Mouse (Mus musculus): ENCODE data around the gene Mdga1. TPM values are rescaled to one million over a fixed set of nuclear protein-coding genes. Genes with fewer than 3 reads are reported as not detected.

Gene Mdga1
- polyA plus RNA-seq, 1 experiment from 2014 or later, result 2.0 TPM

DNA sequence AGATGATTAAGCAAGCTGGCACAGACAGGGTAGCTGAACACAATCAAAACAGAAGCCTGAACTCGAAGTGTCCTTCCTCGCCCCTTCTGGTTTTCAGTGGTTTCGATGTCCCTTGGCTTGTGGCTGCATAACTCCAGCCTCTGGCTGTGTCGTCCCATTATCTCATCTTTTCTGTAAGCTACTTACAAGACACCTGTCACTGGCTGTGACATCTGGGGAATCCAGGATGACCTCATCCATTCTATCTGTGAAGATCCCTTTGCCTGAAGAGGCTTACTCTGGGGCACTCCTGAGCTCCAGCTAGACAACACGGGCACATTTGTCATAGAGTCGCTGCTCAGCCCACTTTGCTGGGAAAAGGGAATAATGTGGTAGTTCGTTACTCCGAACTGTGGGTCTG is 14.0 kb downstream of the Mdga1 start:
- Histone ChIP-seq H3K4me3 (ENCODE audit: inconsistent target) (no peak overlapping the region), H3K79me2 (ENCODE audit: inconsistent target) (no peaks in the 10 kb centered on the region), H3K36me3 (ENCODE audit: inconsistent target) (no peaks in the 10 kb centered on the region), H3K27ac (no peak overlapping the region)
- 92% methylated on average over 8 of the region's 8 CpGs for WGBS (ENCODE audit: missing documents)

DNA sequence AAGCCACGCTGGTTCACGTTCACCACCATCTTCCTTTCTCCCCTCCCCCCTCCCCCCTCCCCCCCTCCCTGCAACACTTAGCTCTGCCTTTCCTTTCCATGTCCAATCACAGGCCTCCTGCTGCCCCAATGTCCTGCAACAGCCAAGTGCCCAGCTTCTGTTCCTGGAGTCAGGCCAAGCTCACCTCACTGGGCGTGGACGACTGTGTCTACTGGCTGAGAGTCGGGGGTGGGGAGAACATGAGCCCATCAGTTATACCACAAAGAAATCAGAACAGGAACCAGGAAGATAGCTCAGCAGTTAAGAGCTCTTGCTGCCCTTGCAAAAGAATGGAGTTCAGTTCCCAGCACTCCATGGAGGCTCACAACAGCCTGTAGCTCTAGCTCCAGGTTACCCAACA is 15.6 kb downstream of the Mdga1 start:
- H3K36me3 ChIP-seq (ENCODE audit: inconsistent target), result no peaks in the 10 kb centered on the region
- no peak overlapping the region for H3K4me3 ChIP-seq (ENCODE audit: inconsistent target)
- no peak overlapping the region for H3K27ac ChIP-seq
- no peaks in the 10 kb centered on the region for H3K79me2 ChIP-seq (ENCODE audit: inconsistent target)
- 19% methylated on average over 3 of the region's 5 CpGs for WGBS (ENCODE audit: missing documents)

DNA sequence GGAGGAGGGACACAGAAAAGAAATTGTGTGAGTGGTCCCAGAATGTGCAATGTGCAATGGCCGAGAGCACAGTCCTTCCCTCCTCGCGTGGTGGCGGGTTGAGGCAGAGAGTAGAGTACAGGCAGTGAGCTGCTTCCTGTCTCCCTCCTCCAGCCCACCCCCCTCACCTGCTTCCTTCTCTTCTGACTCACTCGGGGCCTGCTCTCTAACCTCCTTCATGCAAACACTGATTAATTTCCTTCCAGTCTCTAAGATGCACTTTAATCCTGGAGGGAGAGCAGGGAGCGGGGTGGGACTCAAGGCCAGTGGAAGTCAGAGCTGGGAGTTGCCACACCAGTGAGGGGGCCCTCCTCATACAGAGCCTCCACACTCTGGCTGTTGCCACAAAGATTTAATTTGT is 18.8 kb downstream of the Mdga1 start:
- Histone ChIP-seq H3K79me2 (ENCODE audit: inconsistent target) (no peaks in the 10 kb centered on the region), H3K27ac (no peak overlapping the region), H3K4me3 (ENCODE audit: inconsistent target) (no peak overlapping the region), H3K36me3 (ENCODE audit: inconsistent target) (no peaks in the 10 kb centered on the region)
- WGBS (ENCODE audit: missing documents), result 14% methylated on average over 6 of the region's 6 CpGs

DNA sequence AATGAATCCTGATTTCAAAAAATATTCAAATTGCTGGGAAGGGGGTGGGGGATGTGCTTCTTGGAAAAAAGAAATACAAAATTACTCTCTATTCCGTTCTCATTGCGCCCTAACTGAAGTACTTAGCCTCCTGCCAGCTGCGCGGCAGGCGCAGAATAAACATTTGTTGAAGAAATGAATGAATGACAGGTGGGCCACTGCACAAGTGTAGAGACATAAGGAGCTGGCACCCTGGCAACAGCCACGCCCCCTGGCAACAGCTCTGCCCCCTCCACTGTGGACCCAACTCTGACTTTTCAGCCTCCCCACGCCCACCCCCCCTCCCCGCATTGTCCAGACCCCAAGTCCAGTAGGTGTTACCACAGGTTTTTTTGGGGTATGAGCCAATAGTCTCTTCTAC is 19.3 kb downstream of the Mdga1 start:
- H3K36me3 ChIP-seq (ENCODE audit: inconsistent target), result no peaks in the 10 kb centered on the region
- no peak overlapping the region for H3K27ac ChIP-seq
- WGBS (ENCODE audit: missing documents), result 82% methylated on average over 8 of the region's 8 CpGs
- H3K4me3 ChIP-seq (ENCODE audit: inconsistent target), result no peak overlapping the region
- H3K79me2 ChIP-seq (ENCODE audit: inconsistent target), result no peaks in the 10 kb centered on the region

DNA sequence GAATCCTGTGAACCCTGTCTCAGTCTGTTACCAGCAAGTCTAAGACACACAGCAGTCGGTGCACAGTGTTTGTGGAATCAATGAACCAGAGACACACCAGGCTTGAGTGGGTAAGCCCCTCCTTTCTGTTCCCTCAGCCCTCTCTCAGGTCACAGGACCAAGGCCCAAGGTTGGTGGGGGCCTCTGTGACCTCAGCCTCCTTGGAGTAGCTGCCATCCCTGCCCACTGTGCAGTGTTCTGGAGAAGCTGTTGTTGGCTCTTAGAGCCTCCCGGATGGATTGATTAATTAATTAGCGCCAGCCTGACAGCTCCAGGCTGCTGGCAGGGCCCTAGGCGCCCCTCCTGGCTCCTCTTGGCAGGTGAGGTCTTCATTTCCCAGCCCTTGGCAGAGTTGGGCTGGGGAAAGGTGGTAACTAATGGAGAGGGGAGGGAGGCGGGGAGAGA is 22.6 kb downstream of the Mdga1 start:
- WGBS (ENCODE audit: missing documents), result 92% methylated on average over 4 of the region's 5 CpGs
- H3K36me3 ChIP-seq (ENCODE audit: inconsistent target), result no peaks in the 10 kb centered on the region
- H3K79me2 ChIP-seq (ENCODE audit: inconsistent target), result no peaks in the 10 kb centered on the region
- no peak overlapping the region for H3K27ac ChIP-seq
- no peak overlapping the region for H3K4me3 ChIP-seq (ENCODE audit: inconsistent target)

DNA sequence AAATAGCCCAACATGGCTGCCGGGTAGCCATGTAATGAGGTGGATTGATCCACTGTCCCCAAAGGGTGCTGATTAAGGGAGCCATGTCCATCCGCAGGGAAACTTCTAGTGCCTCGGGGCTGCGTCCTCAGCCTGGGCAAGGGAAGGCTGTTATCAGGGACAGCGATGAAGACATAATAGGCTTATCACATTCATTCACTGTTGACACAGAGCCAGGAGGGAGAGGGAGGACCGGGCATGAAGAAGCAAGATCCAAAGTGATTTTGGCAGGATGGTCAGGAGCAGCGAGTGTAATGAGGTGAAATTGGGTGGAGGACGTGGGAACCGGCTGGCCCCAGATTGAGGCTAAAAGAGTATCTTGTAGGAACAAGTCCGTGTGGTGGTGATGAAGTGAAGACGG is 25.5 kb downstream of the Mdga1 start:
- Histone ChIP-seq H3K36me3 (ENCODE audit: inconsistent target) (no peaks in the 10 kb centered on the region), H3K4me3 (ENCODE audit: inconsistent target) (no peak overlapping the region), H3K79me2 (ENCODE audit: inconsistent target) (no peaks in the 10 kb centered on the region), H3K27ac (no peak overlapping the region)
- WGBS (ENCODE audit: missing documents), result 92% methylated on average over 11 of the region's 11 CpGs

DNA sequence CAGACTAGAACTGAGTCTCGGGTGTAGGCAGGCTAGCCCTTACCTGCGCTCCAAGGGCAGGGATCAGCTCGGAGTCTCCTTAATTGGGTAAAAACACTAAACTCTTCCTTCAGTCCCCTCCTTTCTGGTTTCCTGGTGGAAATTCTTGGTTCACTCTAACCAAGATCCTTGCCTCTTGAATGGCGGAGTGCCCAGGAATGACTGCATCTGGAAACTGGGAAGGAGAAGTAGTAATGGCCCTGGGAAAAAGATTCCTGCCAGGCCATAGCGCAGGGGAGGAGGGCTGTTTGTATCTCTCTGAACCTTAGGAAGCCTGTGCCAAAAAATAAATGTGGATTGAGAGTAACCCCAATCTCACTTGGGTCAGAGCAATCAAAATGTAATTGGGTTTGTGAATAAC is 30.9 kb downstream of the Mdga1 start:
- WGBS (ENCODE audit: missing documents), result 93% methylated on average over 5 of the region's 5 CpGs
- H3K27ac ChIP-seq, result no peak overlapping the region

DNA sequence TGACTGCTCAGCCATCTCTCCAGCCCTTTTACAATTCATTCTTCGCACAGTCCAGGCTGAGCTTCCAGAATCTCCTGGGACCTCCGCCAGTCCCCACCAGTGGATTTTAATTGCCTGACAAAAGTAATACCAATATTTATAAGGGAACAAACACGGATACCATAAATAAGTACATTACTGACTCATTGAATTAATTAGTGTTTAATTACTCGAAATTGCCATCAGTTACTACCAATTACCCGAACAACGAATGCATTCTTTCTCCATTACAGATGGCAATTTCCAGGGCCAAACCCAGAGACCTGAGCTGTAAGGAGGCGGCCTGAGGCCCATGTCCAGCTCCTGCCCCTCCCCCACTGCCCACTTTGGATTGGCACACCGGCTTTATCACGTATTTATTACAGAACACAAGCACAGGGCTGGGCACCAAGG is 32.5 kb downstream of the Mdga1 start:
- H3K36me3 ChIP-seq (ENCODE audit: inconsistent target), result no peaks in the 10 kb centered on the region
- 96% methylated on average over 9 of the region's 9 CpGs for WGBS (ENCODE audit: missing documents)
- H3K4me3 ChIP-seq (ENCODE audit: inconsistent target), result no peak overlapping the region
- H3K79me2 ChIP-seq (ENCODE audit: inconsistent target), result no peaks in the 10 kb centered on the region
- no peak overlapping the region for H3K27ac ChIP-seq

More for the DNA sequence above, 30.9 kb downstream of the Mdga1 start:
- no peaks in the 10 kb centered on the region for H3K36me3 ChIP-seq (ENCODE audit: inconsistent target)
- H3K79me2 ChIP-seq (ENCODE audit: inconsistent target), result no peaks in the 10 kb centered on the region
- no peak overlapping the region for H3K4me3 ChIP-seq (ENCODE audit: inconsistent target)

DNA sequence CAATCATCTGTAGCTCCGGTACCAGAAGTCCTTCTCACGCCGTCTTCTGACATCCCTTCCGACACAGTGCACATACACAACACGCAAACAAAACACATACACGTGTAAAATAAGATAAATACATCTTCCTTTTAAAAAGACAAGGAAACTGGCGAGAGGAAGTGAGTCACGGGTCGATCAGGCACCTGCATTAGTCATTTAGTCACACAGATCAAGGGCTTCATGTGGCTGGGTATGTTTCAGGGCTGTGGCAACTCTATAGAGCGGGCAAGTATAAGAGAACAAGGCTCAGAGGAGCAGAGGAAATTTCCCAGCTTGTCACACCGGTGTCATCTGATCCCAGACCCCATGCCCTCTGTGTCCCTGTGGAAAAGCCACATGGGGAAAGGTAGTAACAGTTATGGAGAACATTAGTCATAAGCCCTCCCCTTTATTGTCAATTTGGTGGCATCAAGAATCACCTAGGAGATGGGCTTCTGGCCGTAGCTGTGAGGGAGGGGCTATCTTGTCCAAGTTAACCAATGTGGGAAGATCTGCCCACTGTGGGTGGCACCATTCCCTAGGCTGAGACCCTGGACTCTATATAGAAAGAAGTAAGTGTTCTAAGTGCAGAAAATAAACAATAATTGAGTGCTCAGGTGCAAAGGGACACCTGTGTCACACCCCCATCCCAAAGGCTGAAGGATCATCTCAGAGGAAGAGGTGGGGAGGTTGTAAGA is 35.6 kb downstream of the Mdga1 start:
- Histone ChIP-seq H3K27ac (no peak overlapping the region), H3K36me3 (ENCODE audit: inconsistent target) (no peaks in the 10 kb centered on the region), H3K4me3 (ENCODE audit: inconsistent target) (no peak overlapping the region), H3K79me2 (ENCODE audit: inconsistent target) (no peaks in the 10 kb centered on the region)
- 84% methylated on average over 12 of the region's 12 CpGs for WGBS (ENCODE audit: missing documents)

DNA sequence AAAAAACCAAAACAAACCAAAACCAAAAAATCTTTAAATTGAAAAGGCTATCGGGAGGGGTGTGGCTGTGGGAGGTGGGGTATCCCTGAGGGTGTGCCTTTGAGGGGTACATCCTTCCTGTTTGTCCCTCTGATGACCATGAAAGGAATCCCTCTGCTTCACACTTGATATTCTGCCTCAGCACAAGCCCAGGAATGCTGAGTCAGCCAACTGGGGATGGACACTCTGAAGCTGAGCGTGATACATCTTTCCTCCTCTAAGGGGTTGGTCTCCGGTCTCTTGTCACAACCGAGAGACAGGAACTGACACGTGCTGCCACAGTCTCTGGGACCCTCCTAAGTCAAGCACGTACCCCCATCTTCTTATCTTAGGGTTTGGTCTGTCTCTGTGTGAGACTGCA is 37.1 kb downstream of the Mdga1 start:
- Histone ChIP-seq H3K36me3 (ENCODE audit: inconsistent target) (no peaks in the 10 kb centered on the region), H3K4me3 (ENCODE audit: inconsistent target) (no peak overlapping the region), H3K27ac (no peak overlapping the region), H3K79me2 (ENCODE audit: inconsistent target) (no peaks in the 10 kb centered on the region)
- 79% methylated on average over 6 of the region's 6 CpGs for WGBS (ENCODE audit: missing documents)

DNA sequence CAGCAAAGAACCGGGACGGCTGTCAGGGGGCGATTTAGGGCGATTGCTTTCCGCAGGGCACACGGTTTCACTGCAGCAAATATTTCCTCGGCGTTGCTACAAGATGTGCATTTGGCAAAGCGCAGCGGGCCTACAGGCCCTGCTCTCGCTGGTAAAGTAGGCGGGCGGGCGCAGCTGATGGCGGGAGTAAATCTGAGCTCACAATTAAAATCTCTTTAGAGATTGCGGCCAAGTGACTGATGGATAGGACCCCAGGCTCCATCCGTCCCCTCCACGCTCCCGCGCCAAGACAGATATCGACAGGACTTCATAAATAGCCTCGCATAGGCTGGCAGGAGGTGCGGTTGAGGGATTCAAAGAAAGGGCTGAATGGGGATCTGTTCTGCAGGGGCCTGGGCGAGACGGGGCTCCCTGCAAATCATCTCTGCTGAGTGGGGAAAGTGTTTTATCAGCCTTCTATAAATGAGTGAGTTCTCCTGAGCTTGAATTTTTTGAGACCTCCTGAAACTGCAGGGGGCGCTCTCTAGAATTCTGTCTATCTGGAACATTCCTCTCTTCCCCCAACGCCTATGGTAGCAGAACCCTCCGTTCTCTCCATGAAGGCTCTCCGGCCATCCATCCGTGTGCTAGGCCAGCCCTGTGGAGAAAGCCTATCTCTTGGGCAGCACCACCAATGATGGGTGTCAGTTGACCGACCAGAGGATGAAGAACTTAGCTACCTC is 38.5 kb downstream of the Mdga1 start:
- Histone ChIP-seq H3K36me3 (ENCODE audit: inconsistent target) (no peaks in the 10 kb centered on the region), H3K27ac (no peak overlapping the region), H3K4me3 (ENCODE audit: inconsistent target) (no peak overlapping the region), H3K79me2 (ENCODE audit: inconsistent target) (no peaks in the 10 kb centered on the region)
- WGBS (ENCODE audit: missing documents), result 93% methylated on average over 31 of the region's 31 CpGs

DNA sequence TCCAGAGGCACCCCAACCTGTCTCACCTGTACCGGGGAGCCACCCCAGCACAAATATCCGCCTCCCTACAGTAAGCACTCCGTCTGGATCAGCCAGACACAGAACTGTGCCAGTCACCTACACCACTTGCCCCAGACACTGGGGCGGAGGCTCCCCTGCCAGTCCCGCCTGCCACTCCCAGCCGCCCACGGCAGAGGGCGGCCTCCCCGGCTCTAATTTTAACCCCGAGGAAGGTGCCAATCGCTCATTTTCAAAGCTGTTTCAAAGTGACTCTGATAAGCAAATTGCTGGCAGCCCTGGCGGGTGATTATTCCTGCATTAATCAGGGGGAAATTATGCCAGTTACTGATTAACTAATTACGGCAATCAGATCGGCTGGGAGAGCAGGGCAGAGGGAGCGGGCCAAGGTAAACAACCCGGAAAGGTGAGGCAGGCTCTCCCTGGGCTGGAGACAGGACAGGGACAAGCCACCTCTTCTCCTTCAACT is 41.1 kb downstream of the Mdga1 start:
- 45% methylated on average over 16 of the region's 16 CpGs for WGBS (ENCODE audit: missing documents)
- H3K4me3 ChIP-seq (ENCODE audit: inconsistent target), result no peak overlapping the region
- no peaks in the 10 kb centered on the region for H3K36me3 ChIP-seq (ENCODE audit: inconsistent target)
- no peaks in the 10 kb centered on the region for H3K79me2 ChIP-seq (ENCODE audit: inconsistent target)
- no peak overlapping the region for H3K27ac ChIP-seq

DNA sequence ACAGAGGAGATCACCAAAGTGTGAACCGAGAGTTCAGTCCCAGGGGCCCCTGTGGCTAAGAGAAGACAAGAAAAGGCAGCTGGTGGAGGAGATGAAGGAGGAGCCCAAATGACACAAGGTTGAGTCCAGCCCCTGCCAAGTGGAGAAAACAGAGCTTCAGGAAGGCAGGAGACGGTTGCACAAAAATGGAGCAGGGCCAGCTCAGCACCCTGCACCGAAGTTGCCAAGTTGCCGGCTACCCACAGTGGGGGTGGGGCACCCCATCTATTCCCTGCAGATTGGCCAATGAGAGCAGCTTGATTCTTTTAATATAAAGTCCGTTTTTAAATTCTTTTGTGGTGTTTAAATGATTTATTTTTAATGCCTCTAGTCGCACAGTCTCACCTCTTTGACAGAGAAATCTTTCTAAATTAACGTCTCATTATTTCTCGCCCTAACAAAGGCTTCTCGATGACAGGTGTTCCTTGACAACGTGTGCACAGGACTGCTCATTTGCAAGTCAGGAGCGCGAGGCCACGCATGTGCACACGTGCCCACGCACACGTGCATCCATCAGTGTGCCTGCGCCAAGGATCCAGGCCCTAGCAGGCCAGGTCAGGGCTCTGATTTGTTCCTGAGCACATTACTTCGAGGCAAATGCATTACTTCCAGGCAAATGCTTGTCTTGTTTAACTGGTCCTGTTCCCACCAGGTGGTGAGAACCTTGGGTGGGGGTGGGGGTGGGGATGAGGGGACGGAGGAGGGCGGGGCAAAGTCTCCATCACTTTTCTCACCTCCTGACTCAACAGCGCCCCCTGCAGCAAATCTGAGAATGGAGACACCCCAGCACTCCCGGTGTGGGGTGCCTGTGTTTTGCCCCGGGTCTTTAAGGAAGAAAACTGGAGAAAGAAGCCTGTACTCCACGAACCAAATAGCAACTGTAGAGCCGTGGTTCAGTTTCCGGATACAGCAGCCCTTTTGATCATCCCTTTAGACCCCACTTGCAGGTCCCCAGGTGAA is 44.0 kb downstream of the Mdga1 start:
- Histone ChIP-seq H3K79me2 (ENCODE audit: inconsistent target) (no peaks in the 10 kb centered on the region), H3K36me3 (ENCODE audit: inconsistent target) (no peaks in the 10 kb centered on the region), H3K4me3 (ENCODE audit: inconsistent target) (no peak overlapping the region), H3K27ac (no peak overlapping the region)
- WGBS (ENCODE audit: missing documents), result 77% methylated on average over 26 of the region's 26 CpGs

DNA sequence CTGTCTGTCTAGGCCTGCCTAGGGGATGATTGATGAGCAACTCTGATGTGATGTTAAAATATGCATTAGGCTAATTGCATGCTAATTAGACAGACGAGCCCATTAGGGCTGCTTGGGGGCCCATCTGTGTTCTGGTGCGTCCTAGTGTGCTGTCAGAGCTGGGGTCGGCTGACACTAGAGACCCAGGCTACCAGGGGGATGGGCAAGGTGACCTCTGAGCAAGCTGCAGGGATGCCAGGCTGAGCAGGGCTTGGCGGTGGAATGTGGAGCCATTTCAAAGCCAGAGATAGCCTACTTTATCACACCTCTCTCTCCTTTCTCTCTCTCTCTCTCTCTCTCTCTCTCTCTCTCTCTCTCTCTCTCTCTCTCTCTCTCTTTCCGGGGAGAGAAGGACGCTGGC is 49.8 kb downstream of the Mdga1 start:
- 91% methylated on average over 4 of the region's 6 CpGs for WGBS (ENCODE audit: missing documents)
- Histone ChIP-seq H3K27ac (no peak overlapping the region), H3K4me3 (ENCODE audit: inconsistent target) (no peak overlapping the region), H3K79me2 (ENCODE audit: inconsistent target) (no peaks in the 10 kb centered on the region), H3K36me3 (ENCODE audit: inconsistent target) (no peaks in the 10 kb centered on the region)
